Mouse (Mus musculus) heart, postnatal 0 days (tissue): Measurements from ENCODE around the gene Kcnk5. TPM values are rescaled to one million over a fixed set of nuclear protein-coding genes. Genes with fewer than 3 reads are reported as not detected.

ENCODE experiments used
- ATAC-seq: fragments of 200-750 bp; cut with Nextera tagmentation; 2 replicates; pipeline ENCODE4 v1.8.0; 2017; ENCODE audit warnings: low read depth, moderate number of reproducible peaks, moderate library complexity; ENCODE audit not compliant: insufficient read depth
- DNase-seq: peaks from one replicate; pipeline ENCODE4 v3.0.0-alpha.2; 2016; ENCODE audit warnings: low spot score
- H3K27ac ChIP-seq: fragments of 300-500 bp; sonication (generic); 2 replicates; pipeline ENCODE4 v1.5.1; 2014; ENCODE audit warnings: low read depth, mild to moderate bottlenecking
- H3K27me3 ChIP-seq: fragments of 300-500 bp; sonication (generic); 2 replicates; pipeline ENCODE4 v1.6.1; 2014; ENCODE audit warnings: low read length, mixed read lengths; ENCODE audit not compliant: control insufficient read depth, insufficient read depth
- H3K36me3 ChIP-seq: fragments of 300-500 bp; sonication (generic); replicated peaks from 2 replicates; pipeline ENCODE4 v1.6.1; 2014; ENCODE audit warnings: low read length, mixed read lengths; ENCODE audit not compliant: control insufficient read depth, insufficient read depth
- H3K4me1 ChIP-seq: fragments of 300-500 bp; sonication (generic); 2 replicates; pipeline ENCODE4 v1.6.1; 2014; ENCODE audit warnings: antibody characterized with exemption; ENCODE audit not compliant: control insufficient read depth, insufficient read depth
- H3K4me2 ChIP-seq: fragments of 300-500 bp; sonication (generic); 2 replicates; pipeline ENCODE4 v1.6.1; 2014; ENCODE audit warnings: low read depth, mild to moderate bottlenecking, low read length, moderate library complexity
- H3K4me3 ChIP-seq: fragments of 300-500 bp; sonication (generic); 2 replicates; pipeline ENCODE4 v1.5.1; 2014; ENCODE audit warnings: low read depth, low read length
- H3K9ac ChIP-seq: fragments of 300-500 bp; sonication (generic); replicated peaks from 2 replicates; pipeline ENCODE4 v1.6.1; 2014; ENCODE audit warnings: low read depth, low read length, mixed read lengths
- H3K9me3 ChIP-seq: fragments of 300-500 bp; sonication (generic); replicated peaks from 2 replicates; pipeline ENCODE4 v1.6.1; 2016; ENCODE audit warnings: low read length; ENCODE audit not compliant: control insufficient read depth
- CTCF ChIP-seq: IDR thresholded peaks from 2 replicates; pipeline ENCODE4 v1.5.1; 2016; ENCODE audit warnings: antibody characterized with exemption, control low read depth, low read depth
- EP300 ChIP-seq: IDR thresholded peaks from 2 replicates; pipeline ENCODE4 v1.6.1; 2016; ENCODE audit warnings: antibody characterized with exemption, low read depth
- WGBS: fragments of 180-500 bp; shearing (Covaris S2); extraction: QIAGEN DNeasy Blood & Tissue Kit; methylation state at CpG from one replicate; pipeline ENCODE4 v1.1.7; 2014; 5-methylcytosine and 5-hydroxymethylcytosine counted together
- polyA plus RNA-seq: library from polyadenylated mRNA; unstranded; fragments of >200 nt; fragmentation: Nextera tagmentation; extraction: Ambion mirVana; gene quantifications from 2 replicates; pipeline ENCODE4 v1.2.1, GENCODE M21; 2015
- total RNA-seq: library from RNA; depleted of rRNA; stranded (reverse); fragments of >200 nt; gene quantifications from 2 replicates; pipeline ENCODE4 v1.2.3, GENCODE M21; 2014; ENCODE audit warnings: low replicate concordance

The Kcnk5 gene
- total and polyA plus RNA-seq, 2 experiments from 2014 or later = 0.86 to 1.8 TPM

DNA sequence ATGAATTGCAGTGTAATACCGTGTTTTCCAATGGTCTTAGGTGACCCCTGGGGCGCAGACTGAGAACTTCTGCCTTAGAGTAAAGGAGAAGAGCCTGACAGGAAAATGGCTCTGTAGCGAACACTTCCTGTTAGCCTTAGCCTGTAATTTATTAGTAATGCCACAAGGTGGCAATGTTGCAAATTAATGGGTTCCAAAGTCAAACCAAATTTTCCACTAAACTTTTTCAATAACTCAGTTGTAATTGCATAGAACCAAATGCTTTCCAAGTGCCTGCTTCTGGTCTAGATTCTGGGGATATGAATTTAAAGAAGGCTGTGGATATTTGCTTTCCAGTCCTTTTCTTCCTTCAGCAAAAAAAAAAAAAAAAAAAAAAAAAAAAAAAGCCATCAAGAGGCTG lies 69.4 kb downstream of the Kcnk5 start:
- ATAC-seq (no peak), DNase-seq (no peak)
- Histone ChIP-seq H3K27ac (no peak overlapping the region), H3K9ac (no peak overlapping the region), H3K27me3 (no peaks in the 10 kb centered on the region), H3K4me1 (no peaks in the 10 kb centered on the region), H3K9me3 (0 out of 2 replicates have a peak, but pooled peaks cover 4% of the 10 kb centered on the region), H3K4me3 (no peak overlapping the region), H3K4me2 (no peak overlapping the region), H3K36me3 (no peaks in the 10 kb centered on the region)
- TF ChIP-seq EP300 = no peak
- no peak for TF ChIP-seq CTCF
- WGBS = 61% methylated on average over 3 of the region's 3 CpGs

DNA sequence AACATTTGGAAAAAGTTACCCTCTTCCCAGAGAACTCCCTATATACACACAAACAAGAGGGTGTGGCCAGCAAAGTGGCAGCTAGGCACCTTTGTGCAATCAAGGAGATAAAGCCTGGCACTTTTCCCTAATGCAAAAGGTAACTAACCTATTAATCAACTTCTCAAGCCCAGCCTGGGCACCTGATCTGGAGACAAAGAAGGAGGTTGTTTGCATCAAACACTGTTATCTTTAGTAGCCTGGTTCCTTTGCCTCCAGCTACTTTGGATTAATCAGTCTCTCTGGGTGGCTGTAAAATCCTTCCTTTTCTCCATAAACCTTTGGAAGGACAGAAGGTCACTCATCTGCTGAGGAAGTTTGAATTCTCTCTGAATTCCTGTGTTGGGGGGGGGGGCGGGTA lies 70.7 kb downstream of the Kcnk5 start:
- no peak overlapping the region for H3K4me3 ChIP-seq
- H3K27me3 ChIP-seq = no peaks in the 10 kb centered on the region
- DNase-seq (no peak), ATAC-seq (no peak)
- H3K4me2 ChIP-seq = no peak overlapping the region
- TF ChIP-seq EP300 = no peak
- TF ChIP-seq CTCF = no peak
- 52% methylated on average over 1 of the region's 1 CpGs for WGBS
- H3K4me1 ChIP-seq = no peaks in the 10 kb centered on the region
- no peaks in the 10 kb centered on the region for H3K36me3 ChIP-seq
- 0 out of 2 replicates have a peak, but pooled peaks cover 4% of the 10 kb centered on the region for H3K9me3 ChIP-seq
- no peak overlapping the region for H3K9ac ChIP-seq
- H3K27ac ChIP-seq = no peak overlapping the region

GRCm38 (mm10) chr14:20106271-20106670 lies 75.3 kb downstream of the Kcnk5 start:
- Histone ChIP-seq H3K4me2 (no peak overlapping the region), H3K27me3 (no peaks in the 10 kb centered on the region), H3K4me3 (no peak overlapping the region), H3K4me1 (no peaks in the 10 kb centered on the region), H3K9ac (no peak overlapping the region), H3K9me3 (no peaks in the 10 kb centered on the region), H3K27ac (no peak overlapping the region), H3K36me3 (no peaks in the 10 kb centered on the region)
- WGBS = 39% methylated on average over 6 of the region's 6 CpGs
- DNase-seq (no peak), ATAC-seq (no peak)
- TF ChIP-seq EP300 = no peak
- no peak for TF ChIP-seq CTCF

DNA sequence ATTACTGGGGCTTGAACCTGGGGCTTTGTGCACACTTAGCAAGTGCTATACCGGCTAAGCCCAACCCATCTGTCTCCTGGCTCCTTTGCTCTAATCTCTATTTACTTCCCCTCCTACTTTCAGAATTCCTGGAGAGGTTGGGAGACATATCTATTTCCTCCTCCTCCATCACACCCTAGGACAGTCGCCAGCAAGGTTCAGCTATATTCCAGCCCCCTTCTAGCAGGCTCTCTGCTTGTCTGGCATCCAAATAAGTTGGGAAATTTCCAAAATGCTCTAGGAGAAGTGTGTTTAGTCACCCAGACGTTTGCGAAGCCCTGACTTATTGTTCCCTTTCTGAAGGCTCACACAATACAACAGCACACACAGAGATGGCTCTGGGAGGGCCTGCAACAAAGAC lies 78.4 kb downstream of the Kcnk5 start:
- WGBS = 28% methylated on average over 4 of the region's 4 CpGs

GRCm38 (mm10) chr14:20098061-20098460 lies 83.5 kb downstream of the Kcnk5 start:
- ATAC-seq (peak; percentile 66), DNase-seq (peak; percentile 17)
- Histone ChIP-seq H3K9me3 (no peaks in the 10 kb centered on the region), H3K36me3 (no peaks in the 10 kb centered on the region), H3K4me2 (no peak overlapping the region), H3K27me3 (0 out of 2 replicates have a peak, but pooled peaks cover 2% of the 10 kb centered on the region), H3K9ac (no peak overlapping the region), H3K4me3 (no peak overlapping the region), H3K27ac (no peak overlapping the region), H3K4me1 (no peaks in the 10 kb centered on the region)
- 14% methylated on average over 5 of the region's 5 CpGs for WGBS
- TF ChIP-seq EP300 (no peak), CTCF (no peak)

More for the DNA sequence above, 78.4 kb downstream of the Kcnk5 start:
- Histone ChIP-seq H3K9me3 (no peaks in the 10 kb centered on the region), H3K4me1 (no peaks in the 10 kb centered on the region), H3K9ac (no peak overlapping the region), H3K4me3 (no peak overlapping the region), H3K27ac (no peak overlapping the region), H3K4me2 (no peak overlapping the region), H3K27me3 (no peaks in the 10 kb centered on the region), H3K36me3 (no peaks in the 10 kb centered on the region)
- TF ChIP-seq EP300 (no peak), CTCF (no peak)
- DNase-seq = peak; percentile 29
- ATAC-seq = no peak

- Histone ChIP-seq H3K36me3 (no peaks in the 10 kb centered on the region), H3K9me3 (no peaks in the 10 kb centered on the region), H3K27ac (no peak overlapping the region), H3K4me2 (no peak overlapping the region), H3K9ac (no peak overlapping the region), H3K27me3 (0 out of 2 replicates have a peak, but pooled peaks cover 3% of the 10 kb centered on the region), H3K4me1 (no peaks in the 10 kb centered on the region), H3K4me3 (no peak overlapping the region)
- 44% methylated on average over 5 of the region's 5 CpGs for WGBS
- no peak for ATAC-seq
- no peak for TF ChIP-seq CTCF
- no peak for TF ChIP-seq EP300
- no peak for DNase-seq
Measured at GRCm38 (mm10) chr14:20094942-20095341, 86.7 kb downstream of the Kcnk5 start.
